Mouse (Mus musculus): ENCODE measurements around the gene Ces1f. TPM values are rescaled to one million over a fixed set of nuclear protein-coding genes. Genes with fewer than 3 reads are reported as not detected.
"Not testable (repeated sequence)": the region's sequence is repeated elsewhere in the genome, so short reads cannot be mapped to it uniquely, and the experiment has no call there.

Ces1f gene
- polyA plus RNA-seq (2012; rRNA removed), result 19.4 and 35.6 TPM in 2 replicates

GRCm38 (mm10) chr8:93279556-93279955 is at the start of gene Ces1f:
TSS of gene Ces1f (minus strand) at chr8:93279747.
- no peak for DNase-seq (ENCODE audit: low read depth)

GRCm38 (mm10) chr8:93325123-93325522 is 45.6 kb upstream of the Ces1f start:
- no peak for DNase-seq (ENCODE audit: low read depth)

- DNase-seq (ENCODE audit: low read depth), result no peak
These were observed 37.5 kb upstream of the Ces1f start for GRCm38 (mm10) chr8:93317031-93317430.

GRCm38 (mm10) chr8:93315557-93315956 is 36.0 kb upstream of the Ces1f start:
- DNase-seq (ENCODE audit: low read depth), result no peak

- DNase-seq (ENCODE audit: low read depth), result no peak
These were observed 4.3 kb upstream of the Ces1f start for GRCm38 (mm10) chr8:93283896-93284295.

- DNase-seq (ENCODE audit: low read depth), result no peak
These were observed 2.8 kb upstream of the Ces1f start for GRCm38 (mm10) chr8:93282349-93282748.

GRCm38 (mm10) chr8:93278176-93278805 is 1.3 kb downstream of the Ces1f start:
- DNase-seq (ENCODE audit: low read depth), result no peak

- no peak for DNase-seq (ENCODE audit: low read depth)
These were observed 4.9 kb downstream of the Ces1f start for GRCm38 (mm10) chr8:93274609-93275008.

GRCm38 (mm10) chr8:93273321-93273720 is 6.2 kb downstream of the Ces1f start:
- DNase-seq (ENCODE audit: low read depth), result no peak

- DNase-seq (ENCODE audit: low read depth), result no peak
These were observed 6.9 kb downstream of the Ces1f start for GRCm38 (mm10) chr8:93272686-93273085.

- no peak for DNase-seq (ENCODE audit: low read depth)
These were observed 18.1 kb downstream of the Ces1f start for GRCm38 (mm10) chr8:93261436-93261835.

GRCm38 (mm10) chr8:93252400-93252925 is 27.1 kb downstream of the Ces1f start:
- DNase-seq (ENCODE audit: low read depth), result no peak

- DNase-seq (ENCODE audit: low read depth), result no peak
These were observed 33.5 kb downstream of the Ces1f start for GRCm38 (mm10) chr8:93246057-93246456.

- DNase-seq (ENCODE audit: low read depth), result no peak
These were observed 39.7 kb downstream of the Ces1f start for GRCm38 (mm10) chr8:93239884-93240283.

GRCm38 (mm10) chr8:93235681-93236080 is 43.9 kb downstream of the Ces1f start:
- no peak for DNase-seq (ENCODE audit: low read depth)

GRCm38 (mm10) chr8:93234706-93235105 is 44.8 kb downstream of the Ces1f start:
- DNase-seq (ENCODE audit: low read depth), result no peak

- no peak for DNase-seq (ENCODE audit: low read depth)
These were observed 45.5 kb downstream of the Ces1f start for GRCm38 (mm10) chr8:93234068-93234467.

- DNase-seq (ENCODE audit: low read depth), result no peak
These were observed 50.1 kb downstream of the Ces1f start, which contains the start of gene Ces1e for GRCm38 (mm10) chr8:93229446-93229845. TSS of gene Ces1e (minus strand) at chr8:93229619.

GRCm38 (mm10) chr8:93228673-93229370 is 50.7 kb downstream of the Ces1f start:
- DNase-seq (ENCODE audit: low read depth), result no peak

- DNase-seq (ENCODE audit: low read depth), result not testable (repeated sequence)
These were observed 53.1 kb downstream of the Ces1f start for GRCm38 (mm10) chr8:93226471-93226870.

GRCm38 (mm10) chr8:93221896-93222295 is 57.7 kb downstream of the Ces1f start:
- DNase-seq (ENCODE audit: low read depth), result no peak

- no peak for DNase-seq (ENCODE audit: low read depth)
These were observed 61.7 kb downstream of the Ces1f start for GRCm38 (mm10) chr8:93217867-93218266.

GRCm38 (mm10) chr8:93217375-93217774 is 62.2 kb downstream of the Ces1f start:
- no peak for DNase-seq (ENCODE audit: low read depth)
